Mouse (Mus musculus) heart, adult 11 months (tissue): Measurements from ENCODE around the gene Mfsd4a.
A peak's percentile ranks its signal among the peaks of the same experiment; 100 is the strongest.

Experiments used
- DNase-seq: peaks from one replicate; pipeline ENCODE4 v3.0.0; 2022

Gene Mfsd4a

GRCm38 (mm10) chr1:132067261-132068255 is at the start of gene Mfsd4a:
TSS of gene Mfsd4a (minus strand) at chr1:132068062.
- peak; percentile 96 for DNase-seq

- peak; percentile 95 for DNase-seq
Observed at GRCm38 (mm10) chr1:132116606-132117005, 48.7 kb upstream of the Mfsd4a start.

- no peak for DNase-seq
Observed at GRCm38 (mm10) chr1:132113098-132113497, 45.2 kb upstream of the Mfsd4a start.

GRCm38 (mm10) chr1:132112426-132112825 is 44.6 kb upstream of the Mfsd4a start:
- DNase-seq: no peak

GRCm38 (mm10) chr1:132111411-132111810 is 43.5 kb upstream of the Mfsd4a start:
- DNase-seq: no peak

GRCm38 (mm10) chr1:132109368-132109767 is 41.5 kb upstream of the Mfsd4a start:
- no peak for DNase-seq

- DNase-seq: no peak
Observed at GRCm38 (mm10) chr1:132104353-132104752, 36.5 kb upstream of the Mfsd4a start.

- no peak for DNase-seq
Observed at GRCm38 (mm10) chr1:132101953-132102697, 34.3 kb upstream of the Mfsd4a start.

- no peak for DNase-seq
Observed at GRCm38 (mm10) chr1:132099775-132100174, 31.9 kb upstream of the Mfsd4a start.

- no peak for DNase-seq
Observed at GRCm38 (mm10) chr1:132099016-132099415, 31.2 kb upstream of the Mfsd4a start.

GRCm38 (mm10) chr1:132098076-132098475 is 30.2 kb upstream of the Mfsd4a start:
- no peak for DNase-seq

GRCm38 (mm10) chr1:132095356-132096004 is 27.6 kb upstream of the Mfsd4a start:
- DNase-seq: peak; percentile 98

- no peak for DNase-seq
Observed at GRCm38 (mm10) chr1:132093269-132093668, 25.4 kb upstream of the Mfsd4a start.

- no peak for DNase-seq
Observed at GRCm38 (mm10) chr1:132090266-132090665, 22.4 kb upstream of the Mfsd4a start.

GRCm38 (mm10) chr1:132089767-132090166 is 21.9 kb upstream of the Mfsd4a start:
- no peak for DNase-seq

- no peak for DNase-seq
Observed at GRCm38 (mm10) chr1:132088181-132088671, 20.4 kb upstream of the Mfsd4a start.

GRCm38 (mm10) chr1:132085181-132086049 is 17.6 kb upstream of the Mfsd4a start:
- DNase-seq: no peak

- no peak for DNase-seq
Observed at GRCm38 (mm10) chr1:132078413-132078812, 10.6 kb upstream of the Mfsd4a start.

GRCm38 (mm10) chr1:132075576-132075975 is 7.7 kb upstream of the Mfsd4a start:
- DNase-seq: no peak

- no peak for DNase-seq
Observed at GRCm38 (mm10) chr1:132070659-132071058, 2.8 kb upstream of the Mfsd4a start.

GRCm38 (mm10) chr1:132069436-132069835 is 1.6 kb upstream of the Mfsd4a start:
- DNase-seq: no peak
